Mouse (Mus musculus): Measurements from ENCODE around the gene Aqp6. TPM values are rescaled to one million over a fixed set of nuclear protein-coding genes. Genes with fewer than 3 reads are reported as not detected.
A peak's percentile ranks its signal among the peaks of the same experiment; 100 is the strongest.

The Aqp6 gene
- polyA plus RNA-seq, 1 experiment from 2014 or later, result 0.90 TPM

GRCm38 (mm10) chr15:99622063-99622462 is 20.9 kb downstream of the Aqp6 start:
- no peaks in the 10 kb centered on the region for H3K9me3 ChIP-seq
- no peak overlapping the region for H3K27ac ChIP-seq
- 96% methylated on average over 11 of the region's 11 CpGs for WGBS
- DNase-seq (ENCODE audit: low spot score), result no peak
- no peaks in the 10 kb centered on the region for H3K27me3 ChIP-seq (ENCODE audit: insufficient read depth, poor library complexity, severe bottlenecking)
- peaks cover 82% of the 10 kb centered on the region for H3K36me3 ChIP-seq
- H3K4me1 ChIP-seq (replicated peaks), result no peaks in the 10 kb centered on the region
- no peak overlapping the region for H3K4me3 ChIP-seq

DNA sequence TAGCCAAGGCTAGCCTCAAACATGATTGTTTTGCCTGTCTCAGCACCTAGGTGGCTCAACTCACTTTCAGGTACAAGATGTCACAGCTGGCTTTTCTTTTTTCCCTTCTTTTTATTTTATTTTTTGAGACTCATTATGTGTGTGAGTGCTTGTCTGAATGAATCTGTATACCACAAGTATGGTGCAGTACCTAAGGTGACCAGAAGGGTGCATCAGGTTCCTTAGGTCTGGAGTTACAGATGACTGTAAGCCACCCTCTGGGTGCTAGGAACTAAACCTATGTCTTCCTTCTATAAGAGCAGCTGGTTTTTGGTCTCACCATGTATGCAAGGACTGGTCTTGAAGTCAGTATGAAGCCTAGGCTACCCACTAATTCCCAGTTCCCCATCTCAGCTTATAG is 30.4 kb downstream of the Aqp6 start:
- no peak for DNase-seq (ENCODE audit: low spot score)
- peaks cover 97% of the 10 kb centered on the region for H3K36me3 ChIP-seq
- no peak overlapping the region for H3K27ac ChIP-seq
- H3K27me3 ChIP-seq (ENCODE audit: insufficient read depth, poor library complexity, severe bottlenecking), result no peaks in the 10 kb centered on the region
- H3K9me3 ChIP-seq, result peaks cover 9% of the 10 kb centered on the region; the same call in 1 of the 2 replicates
- no peak overlapping the region for H3K4me3 ChIP-seq
- no peaks in the 10 kb centered on the region for H3K4me1 ChIP-seq (replicated peaks)

DNA sequence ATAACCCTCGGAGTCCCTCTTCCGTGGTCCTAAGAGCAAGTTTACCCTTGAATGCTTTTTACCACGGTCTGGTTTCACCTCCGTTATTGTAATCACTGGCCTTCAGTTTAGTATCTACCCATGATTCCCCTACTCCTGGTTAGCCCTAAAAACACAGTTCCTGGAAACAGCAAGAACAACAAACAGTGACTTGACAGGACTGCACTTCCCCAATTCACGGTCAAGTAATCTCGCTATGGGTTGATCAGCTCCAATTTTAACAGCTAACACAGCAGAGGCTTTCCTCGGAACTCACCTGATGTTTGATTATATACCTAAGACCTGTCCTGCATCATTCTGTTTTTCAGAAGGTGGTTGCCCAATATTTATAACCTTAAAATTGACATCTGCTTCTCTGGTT is 33.5 kb downstream of the Aqp6 start:
- Histone ChIP-seq H3K4me1 (replicated peaks) (no peaks in the 10 kb centered on the region), H3K27me3 (ENCODE audit: insufficient read depth, poor library complexity, severe bottlenecking) (no peaks in the 10 kb centered on the region), H3K36me3 (peaks cover 99% of the 10 kb centered on the region), H3K9me3 (peaks cover 9% of the 10 kb centered on the region; the same call in 1 of the 2 replicates), H3K27ac (no peak overlapping the region), H3K4me3 (no peak overlapping the region)
- WGBS, result 94% methylated on average over 7 of the region's 7 CpGs
- no peak for DNase-seq (ENCODE audit: low spot score)

DNA sequence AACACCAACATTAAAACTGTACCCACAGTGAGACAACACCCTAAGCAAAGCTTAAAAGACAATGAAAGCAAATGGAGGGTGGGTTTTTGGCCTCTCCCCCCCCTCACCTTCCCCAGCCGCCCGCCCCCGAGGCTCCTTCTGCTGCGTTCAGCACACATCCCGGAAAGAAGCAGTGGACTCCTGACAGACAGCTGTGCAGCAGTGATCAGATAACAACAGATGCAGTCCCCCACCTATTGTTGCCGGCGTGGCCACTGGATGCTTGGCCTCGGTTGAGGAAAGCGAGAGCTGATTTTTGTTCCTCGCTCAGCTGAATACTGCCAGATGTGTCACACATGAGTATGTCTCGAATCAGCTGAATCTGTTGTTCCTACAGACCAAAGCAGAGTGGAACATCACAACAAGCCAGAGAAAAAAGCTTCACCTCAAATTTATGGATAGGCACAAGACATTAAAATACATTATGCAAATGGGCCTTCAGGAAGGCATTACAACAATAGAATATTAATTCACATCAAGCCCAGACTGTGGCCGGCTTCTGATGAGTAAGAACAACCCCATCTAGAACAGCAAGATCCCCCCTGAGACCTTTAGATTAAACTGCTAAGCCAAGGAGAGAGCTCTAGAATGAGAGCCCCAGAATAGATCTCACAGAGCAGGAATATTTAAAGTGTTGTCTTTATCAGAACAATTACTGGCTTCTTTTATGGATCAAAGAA is 36.4 kb downstream of the Aqp6 start:
- H3K36me3 ChIP-seq, result peaks cover 99% of the 10 kb centered on the region
- H3K4me1 ChIP-seq (replicated peaks), result peaks cover 2% of the 10 kb centered on the region; the same call in 1 of the 2 replicates
- no peaks in the 10 kb centered on the region for H3K9me3 ChIP-seq
- H3K27me3 ChIP-seq (ENCODE audit: insufficient read depth, poor library complexity, severe bottlenecking), result no peaks in the 10 kb centered on the region
- peak overlapping the region; percentile 76 for H3K27ac ChIP-seq
- no peak overlapping the region for H3K4me3 ChIP-seq
- WGBS, result 78% methylated on average over 12 of the region's 12 CpGs
- no peak for DNase-seq (ENCODE audit: low spot score)

GRCm38 (mm10) chr15:99638124-99638485 is 36.9 kb downstream of the Aqp6 start:
- H3K27me3 ChIP-seq (ENCODE audit: insufficient read depth, poor library complexity, severe bottlenecking), result no peaks in the 10 kb centered on the region
- no peak overlapping the region for H3K4me3 ChIP-seq
- 92% methylated on average over 5 of the region's 5 CpGs for WGBS
- no peak for DNase-seq (ENCODE audit: low spot score)
- H3K9me3 ChIP-seq, result no peaks in the 10 kb centered on the region
- H3K36me3 ChIP-seq, result peaks cover 99% of the 10 kb centered on the region
- H3K4me1 ChIP-seq (replicated peaks), result peaks cover 5% of the 10 kb centered on the region; the same call in 1 of the 2 replicates
- H3K27ac ChIP-seq, result peak overlapping the region; percentile 76

DNA sequence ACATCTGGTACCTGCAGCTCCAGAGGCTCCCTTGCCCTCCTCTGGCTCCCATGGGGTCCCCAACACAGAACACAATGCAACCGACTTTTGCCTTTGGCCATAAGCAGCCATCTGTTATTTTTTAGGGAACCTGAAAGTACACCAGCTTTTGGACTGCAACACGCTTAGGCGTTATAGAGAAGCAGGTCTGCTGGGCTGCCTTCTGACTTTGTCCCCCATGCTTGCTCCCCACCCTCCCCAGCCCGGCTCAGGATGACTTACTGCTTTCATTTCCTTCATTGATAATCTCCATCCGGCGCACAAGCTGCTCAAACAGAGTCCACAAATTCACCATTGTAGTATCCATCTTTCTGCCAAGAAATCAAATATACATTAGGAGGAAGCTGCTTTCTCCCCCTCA is 41.4 kb downstream of the Aqp6 start:
- no peak overlapping the region for H3K4me3 ChIP-seq
- no peaks in the 10 kb centered on the region for H3K27me3 ChIP-seq (ENCODE audit: insufficient read depth, poor library complexity, severe bottlenecking)
- 84% methylated on average over 6 of the region's 6 CpGs for WGBS
- peak overlapping the region; percentile 53; the same call in 1 of the 2 replicates for H3K27ac ChIP-seq
- H3K9me3 ChIP-seq, result no peaks in the 10 kb centered on the region
- H3K4me1 ChIP-seq (replicated peaks), result peaks cover 37% of the 10 kb centered on the region
- DNase-seq (ENCODE audit: low spot score), result no peak
- H3K36me3 ChIP-seq, result peaks cover 55% of the 10 kb centered on the region

GRCm38 (mm10) chr15:99643832-99644231 is 42.6 kb downstream of the Aqp6 start:
- DNase-seq (ENCODE audit: low spot score), result no peak
- no peak overlapping the region for H3K4me3 ChIP-seq

GRCm38 (mm10) chr15:99644776-99645175 is 43.6 kb downstream of the Aqp6 start:
- Histone ChIP-seq H3K9me3 (no peaks in the 10 kb centered on the region), H3K27me3 (ENCODE audit: insufficient read depth, poor library complexity, severe bottlenecking) (no peaks in the 10 kb centered on the region), H3K36me3 (peaks cover 34% of the 10 kb centered on the region), H3K4me1 (replicated peaks) (peaks cover 59% of the 10 kb centered on the region), H3K4me3 (no peak overlapping the region), H3K27ac (peak overlapping the region; percentile 36; the same call in 1 of the 2 replicates)
- DNase-seq (ENCODE audit: low spot score), result no peak
- 82% methylated on average over 7 of the region's 7 CpGs for WGBS

More at GRCm38 (mm10) chr15:99643832-99644231, 42.6 kb downstream of the Aqp6 start:
- WGBS, result 88% methylated on average over 10 of the region's 10 CpGs
- H3K27ac ChIP-seq, result peak overlapping the region; percentile 36; the same call in 1 of the 2 replicates
- H3K4me1 ChIP-seq (replicated peaks), result peaks cover 49% of the 10 kb centered on the region
- no peaks in the 10 kb centered on the region for H3K9me3 ChIP-seq
- peaks cover 44% of the 10 kb centered on the region for H3K36me3 ChIP-seq
- H3K27me3 ChIP-seq (ENCODE audit: insufficient read depth, poor library complexity, severe bottlenecking), result no peaks in the 10 kb centered on the region

DNA sequence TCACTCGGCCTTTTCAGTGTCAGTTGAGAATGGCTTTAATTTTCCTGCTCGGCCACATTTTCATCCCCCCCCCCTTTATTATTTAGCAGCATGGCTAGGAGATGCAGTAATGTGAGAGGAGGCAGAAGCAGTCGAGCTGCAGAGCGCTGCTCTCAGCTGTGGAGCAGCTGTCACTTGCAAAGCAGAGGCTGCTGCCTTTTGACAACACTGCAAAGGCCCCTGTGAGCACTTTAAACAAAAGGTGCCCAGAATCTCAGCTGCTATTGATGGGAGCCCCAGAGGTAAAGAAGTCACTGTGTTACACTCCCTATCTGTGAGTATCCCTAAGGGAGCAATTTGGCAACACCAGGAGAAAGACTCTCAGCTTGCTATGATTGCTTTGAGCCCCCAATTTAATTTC is 47.1 kb downstream of the Aqp6 start:
- peak overlapping the region; percentile 71 for H3K27ac ChIP-seq
- peak; percentile 53 for DNase-seq (ENCODE audit: low spot score)
- H3K4me3 ChIP-seq, result peak overlapping the region; percentile 6; the same call in 1 of the 2 replicates
- no peaks in the 10 kb centered on the region; the same call in 1 of the 2 replicates for H3K36me3 ChIP-seq
- 33% methylated on average over 4 of the region's 4 CpGs for WGBS
- H3K4me1 ChIP-seq (replicated peaks), result peaks cover 75% of the 10 kb centered on the region
- H3K9me3 ChIP-seq, result no peaks in the 10 kb centered on the region
- peaks cover 13% of the 10 kb centered on the region for H3K27me3 ChIP-seq (ENCODE audit: insufficient read depth, poor library complexity, severe bottlenecking)

GRCm38 (mm10) chr15:99649067-99649761 is 48.0 kb downstream of the Aqp6 start:
- peak overlapping the region; percentile 71 for H3K27ac ChIP-seq
- no peak for DNase-seq (ENCODE audit: low spot score)
- peaks cover 22% of the 10 kb centered on the region for H3K27me3 ChIP-seq (ENCODE audit: insufficient read depth, poor library complexity, severe bottlenecking)
- peak overlapping the region; percentile 97 for H3K4me3 ChIP-seq
- 31% methylated on average over 6 of the region's 6 CpGs for WGBS
- no peaks in the 10 kb centered on the region for H3K9me3 ChIP-seq
- H3K4me1 ChIP-seq (replicated peaks), result peaks cover 84% of the 10 kb centered on the region
- no peaks in the 10 kb centered on the region; the same call in 1 of the 2 replicates for H3K36me3 ChIP-seq

DNA sequence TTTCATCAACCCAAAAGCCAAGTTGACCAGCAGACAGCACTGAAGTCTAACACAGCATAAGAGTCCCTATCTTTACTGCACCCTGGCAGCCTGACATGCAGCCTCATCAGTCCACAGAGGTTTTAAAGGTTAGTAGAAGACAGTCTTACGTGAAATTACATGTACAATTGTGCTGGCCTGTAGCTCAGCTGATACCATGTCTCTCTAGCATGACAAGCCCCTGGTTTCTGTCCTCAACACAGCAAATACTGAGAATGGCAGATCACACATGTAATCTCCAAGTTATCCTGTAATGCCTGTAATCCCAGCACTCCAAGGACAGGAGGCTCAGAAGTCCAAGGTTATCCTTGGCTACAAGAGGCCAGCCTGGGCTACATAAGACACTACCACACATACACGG is 49.1 kb downstream of the Aqp6 start:
- WGBS, result 59% methylated on average over 2 of the region's 2 CpGs
- Histone ChIP-seq H3K27ac (peak overlapping the region; percentile 97), H3K36me3 (no peaks in the 10 kb centered on the region; the same call in 1 of the 2 replicates), H3K9me3 (no peaks in the 10 kb centered on the region), H3K4me1 (replicated peaks) (peaks cover 75% of the 10 kb centered on the region), H3K27me3 (ENCODE audit: insufficient read depth, poor library complexity, severe bottlenecking) (peaks cover 32% of the 10 kb centered on the region), H3K4me3 (peak overlapping the region; percentile 97)
- no peak for DNase-seq (ENCODE audit: low spot score)

DNA sequence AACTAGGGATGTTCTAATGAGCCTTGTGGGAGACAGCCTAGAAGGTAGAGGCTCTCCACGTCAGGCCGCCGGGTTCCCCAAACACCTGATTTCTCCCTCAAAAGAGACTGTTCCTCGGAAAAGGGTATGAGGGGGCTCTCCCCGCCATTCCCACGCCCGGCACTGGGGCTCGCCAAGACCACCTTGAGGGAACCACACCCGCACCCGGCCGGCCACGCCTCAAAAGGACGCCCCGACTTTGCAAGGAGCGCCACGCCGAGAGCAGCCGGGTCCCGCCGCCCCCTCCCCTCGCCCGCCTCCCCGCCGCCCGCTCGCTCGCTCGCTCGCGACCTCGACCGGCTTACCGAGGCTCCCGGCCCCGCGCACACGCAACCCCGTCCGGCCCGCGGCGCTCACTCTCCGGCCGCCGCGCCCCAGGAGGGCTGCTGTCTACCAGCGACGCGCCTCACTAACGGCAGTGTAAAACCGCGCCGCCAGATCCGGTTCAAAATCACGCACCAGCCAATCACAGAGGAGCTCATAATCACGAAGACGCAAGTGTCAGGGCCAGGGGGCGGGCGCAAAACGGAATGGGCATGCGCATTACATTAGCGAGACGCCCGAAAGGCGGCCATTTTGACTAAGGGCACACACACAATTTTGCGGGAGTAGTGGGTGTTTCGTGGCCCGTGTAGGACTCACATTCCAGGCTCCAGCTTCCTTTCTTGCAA is 50.1 kb downstream of the Aqp6 start, which contains the start of gene Racgap1:
Gene Racgap1, minus strand, starts transcription at position 494 of the 710 bp plus-strand sequence.
- under 1% methylated on average over 68 of the region's 68 CpGs for WGBS
- no peaks in the 10 kb centered on the region for H3K36me3 ChIP-seq
- peak within 1 kb of the TSS; percentile 97 for H3K4me3 ChIP-seq
- peaks cover 43% of the 10 kb centered on the region for H3K27me3 ChIP-seq (ENCODE audit: insufficient read depth, poor library complexity, severe bottlenecking)
- peak within 1 kb of the TSS; percentile 97 for H3K27ac ChIP-seq
- DNase-seq (ENCODE audit: low spot score), result peak; percentile 97
- no peaks in the 10 kb centered on the region for H3K9me3 ChIP-seq
- H3K4me1 ChIP-seq (replicated peaks), result peaks cover 72% of the 10 kb centered on the region
